Mouse (Mus musculus) cerebellum, adult 11-12 months (tissue): ENCODE results near the gene Pten.
"Not testable (repeated sequence)": the region's sequence is repeated elsewhere in the genome, so short reads cannot be mapped to it uniquely, and the experiment has no call there.

Experiments
- DNase-seq: peaks from one replicate; pipeline ENCODE4 v3.0.0; 2022

Gene Pten

GRCm38 (mm10) chr19:32822959-32823358, 65.7 kb downstream of the Pten start:
- not testable (repeated sequence) for DNase-seq

- no peak for DNase-seq
These were observed 69.3 kb downstream of the Pten start for GRCm38 (mm10) chr19:32826616-32827015.

GRCm38 (mm10) chr19:32829871-32830270, 72.6 kb downstream of the Pten start:
- no peak for DNase-seq

- no peak for DNase-seq
These were observed 74.0 kb downstream of the Pten start for GRCm38 (mm10) chr19:32831286-32831685.

- no peak for DNase-seq
These were observed 83.2 kb downstream of the Pten start for GRCm38 (mm10) chr19:32840491-32840890.

- DNase-seq = no peak
These were observed 87.2 kb downstream of the Pten start for GRCm38 (mm10) chr19:32844486-32844885.

- DNase-seq = no peak
These were observed 90.7 kb downstream of the Pten start for GRCm38 (mm10) chr19:32848041-32848440.

- no peak for DNase-seq
These were observed 95.0 kb downstream of the Pten start for GRCm38 (mm10) chr19:32852306-32852705.

- DNase-seq = no peak
These were observed 104.6 kb downstream of the Pten start for GRCm38 (mm10) chr19:32861675-32862575.

GRCm38 (mm10) chr19:32866765-32867164, 109.5 kb downstream of the Pten start:
- no peak for DNase-seq

GRCm38 (mm10) chr19:32867181-32867897, 110.0 kb downstream of the Pten start:
- DNase-seq = no peak

- no peak for DNase-seq
These were observed 111.3 kb downstream of the Pten start for GRCm38 (mm10) chr19:32868560-32868959.

- no peak for DNase-seq
These were observed 111.9 kb downstream of the Pten start for GRCm38 (mm10) chr19:32869053-32869680.

GRCm38 (mm10) chr19:32873904-32874637, 116.8 kb downstream of the Pten start:
- no peak for DNase-seq
